In genomic region chr8:128103380-128103779, GRCm38 (mm10) we compare ENCODE assay signal across 22 mouse cellular contexts.
"Had no signal": no experiment of that assay in that cellular context is flagged by ENCODE, and none has a peak within 500 bp of the region (broad histone marks: within the 10 kb centered on the region; RNA-seq: fewer than 3 reads in every experiment).

No protein-coding gene starts in this region.

- H3K36me3 ChIP-seq: limb, embryonic 13.5 days; liver, embryonic 12.5 days; liver, embryonic 15.5 days; lung, embryonic 15.5 days; midbrain, embryonic 12.5 days; midbrain, embryonic 15.5 days; neural tube, embryonic 13.5 days had no signal

- H3K4me2 ChIP-seq: limb, embryonic 13.5 days; liver, embryonic 12.5 days; liver, embryonic 15.5 days; lung, embryonic 15.5 days; midbrain, embryonic 12.5 days; midbrain, embryonic 15.5 days; neural tube, embryonic 13.5 days had no signal

- H3K9me3 ChIP-seq: limb, embryonic 13.5 days; liver, embryonic 12.5 days; liver, embryonic 15.5 days; lung, embryonic 15.5 days; midbrain, embryonic 12.5 days; midbrain, embryonic 15.5 days; neural tube, embryonic 13.5 days had no signal

- H3K27me3 ChIP-seq: limb, embryonic 13.5 days; liver, embryonic 12.5 days; liver, embryonic 15.5 days; lung, embryonic 15.5 days; midbrain, embryonic 12.5 days; midbrain, embryonic 15.5 days; neural tube, embryonic 13.5 days had no signal

- H3K9ac ChIP-seq: limb, embryonic 13.5 days; liver, embryonic 12.5 days; liver, embryonic 15.5 days; lung, embryonic 15.5 days; midbrain, embryonic 12.5 days; midbrain, embryonic 15.5 days; neural tube, embryonic 13.5 days had no signal

- H3K27ac ChIP-seq: kidney, postnatal 0 days; limb, embryonic 13.5 days; liver, embryonic 12.5 days; liver, embryonic 15.5 days; lung, embryonic 15.5 days; midbrain, embryonic 12.5 days; midbrain, embryonic 15.5 days; neural tube, embryonic 13.5 days had no signal

- H3K4me3 ChIP-seq: limb, embryonic 13.5 days; liver, embryonic 12.5 days; liver, embryonic 15.5 days; lung, embryonic 15.5 days; midbrain, embryonic 12.5 days; midbrain, embryonic 15.5 days; myocyte; neural tube, embryonic 13.5 days had no signal

- ATAC-seq: intestine, postnatal 0 days; liver, embryonic 12.5 days; midbrain, embryonic 15.5 days had no signal

- H3K4me1 ChIP-seq: limb, embryonic 13.5 days; liver, embryonic 12.5 days; liver, embryonic 15.5 days; midbrain, embryonic 12.5 days; midbrain, embryonic 15.5 days had no signal

- DNase-seq: kidney, adult 2 months; kidney, postnatal 36 days; left cerebral cortex, postnatal 4 days; liver; lung, adult 18-20 months; lung, postnatal 10 days; lung, postnatal 36 days; retina, postnatal 1 day; right cerebral cortex, postnatal 25 days; spleen, adult 18-20 months; thymus, adult 2 months; thymus, postnatal 14 days had no signal
